ENCODE assay signal across 18 mouse cellular contexts in the genomic region with DNA sequence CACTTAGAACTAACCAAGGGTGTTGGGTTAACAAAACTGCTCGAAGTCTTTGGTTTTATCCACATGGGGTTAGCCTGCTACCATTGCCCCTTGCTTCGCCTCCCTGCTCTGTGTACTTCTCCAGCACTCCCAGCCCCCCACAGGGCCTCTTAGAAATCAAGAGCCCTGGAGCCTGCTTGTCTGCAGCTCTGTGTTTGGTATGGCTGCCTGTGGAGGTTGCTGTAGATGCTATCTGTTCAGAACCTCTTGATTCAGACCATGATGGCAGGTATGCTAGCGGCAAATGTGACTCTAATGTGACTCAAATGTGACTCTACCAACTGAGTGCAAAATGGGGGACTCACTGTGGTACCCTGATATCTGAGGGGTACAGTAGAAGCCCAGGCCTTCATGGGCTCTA. TPM values are rescaled to one million over a fixed set of nuclear protein-coding genes. Genes with fewer than 3 reads are reported as not detected.
DNase-seq lines count a peak whose midpoint lies in the region; ATAC-seq and TF ChIP-seq lines count a peak whose summit lies in the region.
"Had no signal": no experiment of that assay in that cellular context is flagged by ENCODE, and none has a peak within 500 bp of the region (broad histone marks: within the 10 kb centered on the region; RNA-seq: fewer than 3 reads in every experiment).

No protein-coding gene starts in this region.

- H3K36me3 ChIP-seq in heart, embryonic 13.5 days = no peaks in the 10 kb centered on the region
- no peaks in the 10 kb centered on the region for H3K36me3 ChIP-seq in intestine, embryonic 15.5 days
- H3K36me3 ChIP-seq in liver, postnatal 0 days (replicated peaks; ENCODE audit: insufficient read depth, low read length) = no peaks in the 10 kb centered on the region
- H3K36me3 ChIP-seq in hindbrain, embryonic 16.5 days (ENCODE audit: control insufficient read depth, insufficient read depth, low read length) = no peaks in the 10 kb centered on the region
- H3K36me3 ChIP-seq: forebrain, embryonic 15.5 days; limb, embryonic 13.5 days; lung, embryonic 15.5 days; midbrain, embryonic 12.5 days; neural tube, embryonic 13.5 days had no signal

- H3K27ac ChIP-seq in heart, embryonic 13.5 days (replicated peaks) = peak overlapping the region; percentile 87
- H3K27ac ChIP-seq in left cerebral cortex, adult 2 months = peak overlapping the region; percentile 90
- H3K27ac ChIP-seq in intestine, embryonic 15.5 days = peak overlapping the region; percentile 42; the same call in 1 of the 2 replicates
- H3K27ac ChIP-seq in liver, postnatal 0 days (ENCODE audit: low read depth) = 0 out of 2 replicates have a peak overlapping the region, but pooled peaks have one; percentile 70
- no peak overlapping the region for H3K27ac ChIP-seq in hindbrain, embryonic 16.5 days (ENCODE audit: low read depth, low read length)
- H3K27ac ChIP-seq: forebrain, embryonic 15.5 days; limb, embryonic 13.5 days; lung, embryonic 15.5 days; midbrain, embryonic 12.5 days; neural tube, embryonic 13.5 days had no signal

- no peak for TF ChIP-seq CTCF in left cerebral cortex, adult 2 months (IDR thresholded peaks at IDR 0.05)
- no peak for TF ChIP-seq CTCF in liver, postnatal 0 days (IDR thresholded peaks at IDR 0.05; ENCODE audit: low read depth)

- H3K4me1 ChIP-seq in heart, embryonic 13.5 days = peaks cover 73% of the 10 kb centered on the region
- peaks cover 13% of the 10 kb centered on the region for H3K4me1 ChIP-seq in intestine, embryonic 15.5 days (replicated peaks)
- H3K4me1 ChIP-seq in liver, postnatal 0 days (ENCODE audit: insufficient read depth) = peaks cover 44% of the 10 kb centered on the region
- H3K4me1 ChIP-seq in hindbrain, embryonic 16.5 days (ENCODE audit: control insufficient read depth, insufficient read depth, low read depth, low read length) = peaks cover 18% of the 10 kb centered on the region

- no peak overlapping the region for H3K9ac ChIP-seq in heart, embryonic 13.5 days
- no peak overlapping the region for H3K9ac ChIP-seq in intestine, embryonic 15.5 days
- no peak overlapping the region; the same call in 1 of the 2 replicates for H3K9ac ChIP-seq in liver, postnatal 0 days (replicated peaks)
- H3K9ac ChIP-seq in hindbrain, embryonic 16.5 days (ENCODE audit: low read depth, low read length) = no peak overlapping the region
- H3K9ac ChIP-seq: forebrain, embryonic 15.5 days; limb, embryonic 13.5 days; lung, embryonic 15.5 days; midbrain, embryonic 12.5 days; neural tube, embryonic 13.5 days had no signal

- intact Hi-C loops in left cerebral cortex, adult 2 months (cut with DNase I) = no loop called here

- TF ChIP-seq EP300 in liver, postnatal 0 days (IDR thresholded peaks at IDR 0.05; ENCODE audit: low read depth) = no peak

- 33% methylated on average over 3 of the region's 3 CpGs for WGBS in heart, embryonic 13.5 days
- 61% methylated on average over 3 of the region's 3 CpGs for WGBS in intestine, embryonic 15.5 days
- WGBS in liver, postnatal 0 days (ENCODE audit: insufficient replicate concordance) = 66% methylated on average over 3 of the region's 3 CpGs
- 64% methylated on average over 3 of the region's 3 CpGs for WGBS in hindbrain, embryonic 16.5 days

- ATAC-seq in heart, embryonic 13.5 days (ENCODE audit: extremely low read depth, insufficient number of reproducible peaks, low FRiP score, low TSS enrichment) = no peak
- ATAC-seq in intestine, embryonic 15.5 days = no peak
- no peak for ATAC-seq in liver, postnatal 0 days
- ATAC-seq in hindbrain, embryonic 16.5 days = no peak
- ATAC-seq: forebrain, embryonic 15.5 days had no signal

- H3K4me3 ChIP-seq in heart, embryonic 13.5 days = no peak overlapping the region
- H3K4me3 ChIP-seq in left cerebral cortex, adult 2 months = no peak overlapping the region
- H3K4me3 ChIP-seq in intestine, embryonic 15.5 days (replicated peaks) = no peak overlapping the region
- no peak overlapping the region for H3K4me3 ChIP-seq in liver, postnatal 0 days (ENCODE audit: low read depth, low read length)
- no peak overlapping the region for H3K4me3 ChIP-seq in hindbrain, embryonic 16.5 days (ENCODE audit: low read length)
- H3K4me3 ChIP-seq: erythroblast, embryonic 14.5 days; forebrain, embryonic 15.5 days; limb, embryonic 13.5 days; midbrain, embryonic 12.5 days; neural tube, embryonic 13.5 days had no signal

- DNase-seq in heart, adult 18-20 months = no peak
- DNase-seq in left cerebral cortex, adult 2 months (ENCODE audit: extremely low spot score in 1 of 2, low spot score in 2 of 2) = no peak
- no peak for DNase-seq in left cerebral cortex, adult 18-20 months (ENCODE audit: low spot score in 2 of 2)
- DNase-seq in liver, postnatal 0 days = no peak
- DNase-seq in gastrocnemius, postnatal 25 days = no peak
- DNase-seq: adrenal gland, postnatal 36 days; cerebellum, adult 2 months; kidney, postnatal 14 days; right cerebral cortex, postnatal 4 days had no signal

- H3K9me3 ChIP-seq in heart, embryonic 13.5 days = no peaks in the 10 kb centered on the region
- H3K9me3 ChIP-seq in intestine, embryonic 15.5 days = no peaks in the 10 kb centered on the region
- H3K9me3 ChIP-seq in liver, postnatal 0 days (ENCODE audit: low read length) = no peaks in the 10 kb centered on the region
- no peaks in the 10 kb centered on the region for H3K9me3 ChIP-seq in hindbrain, embryonic 16.5 days (ENCODE audit: control insufficient read depth, low read length)
- H3K9me3 ChIP-seq: forebrain, embryonic 15.5 days; limb, embryonic 13.5 days; lung, embryonic 15.5 days; midbrain, embryonic 12.5 days; neural tube, embryonic 13.5 days had no signal

- H3K27me3 ChIP-seq in heart, embryonic 13.5 days (replicated peaks) = no peaks in the 10 kb centered on the region
- no peaks in the 10 kb centered on the region for H3K27me3 ChIP-seq in intestine, embryonic 15.5 days (replicated peaks)
- no peaks in the 10 kb centered on the region for H3K27me3 ChIP-seq in liver, postnatal 0 days (ENCODE audit: insufficient read depth, low read length)
- no peaks in the 10 kb centered on the region for H3K27me3 ChIP-seq in hindbrain, embryonic 16.5 days (replicated peaks; ENCODE audit: control insufficient read depth, insufficient read depth, low read length)
- H3K27me3 ChIP-seq: forebrain, embryonic 15.5 days; limb, embryonic 13.5 days; lung, embryonic 15.5 days; midbrain, embryonic 12.5 days; neural tube, embryonic 13.5 days had no signal

- H3K4me2 ChIP-seq in heart, embryonic 13.5 days = peak overlapping the region; percentile 1; the same call in 1 of the 2 replicates
- H3K4me2 ChIP-seq in intestine, embryonic 15.5 days (replicated peaks) = no peak overlapping the region
- H3K4me2 ChIP-seq in liver, postnatal 0 days (ENCODE audit: low read depth, low read length) = no peak overlapping the region
- no peak overlapping the region for H3K4me2 ChIP-seq in hindbrain, embryonic 16.5 days (ENCODE audit: low read length)
- H3K4me2 ChIP-seq: forebrain, embryonic 15.5 days; midbrain, embryonic 12.5 days; neural tube, embryonic 13.5 days had no signal

RNA-seq across cellular contexts. Expression of gene Numb, which starts 2.6 kb away (rescaled TPM):
- 28.1 and 32.2 TPM in 2 replicates for polyA plus RNA-seq in heart, embryonic 13.5 days (2015; fragmentation: Nextera tagmentation; extraction: Ambion mirVana)
- total RNA-seq in heart, adult 18-20 months (2021) = 10 to 100 TPM; 26.9 to 27.3 TPM
- 10 to 100 TPM; 70.0 to 81.1 TPM for total RNA-seq in left cerebral cortex, adult 2 months (2021)
- total RNA-seq in left cerebral cortex, adult 18-20 months (2021) = 10 to 100 TPM; 69.9 to 76.2 TPM
- polyA plus RNA-seq in intestine, embryonic 15.5 days (2015; fragmentation: Nextera tagmentation; extraction: Ambion mirVana) = 34.4 and 35.9 TPM in 2 replicates
- 13.0 and 14.5 TPM in 2 replicates for polyA plus RNA-seq in liver, postnatal 0 days (2015; fragmentation: Nextera tagmentation; extraction: Ambion mirVana)
- 10 to 100 TPM; 14.3 to 14.9 TPM for total RNA-seq in gastrocnemius, postnatal 25 days (2021)
- polyA plus RNA-seq in hindbrain, embryonic 16.5 days (2015; fragmentation: Nextera tagmentation; extraction: Ambion mirVana) = 15.7 and 17.2 TPM in 2 replicates

RNA-seq across cellular contexts. Expression of gene Riox1, which starts 26.1 kb away (rescaled TPM):
- 8.3 and 8.7 TPM in 2 replicates for polyA plus RNA-seq in heart, embryonic 13.5 days (2015; fragmentation: Nextera tagmentation; extraction: Ambion mirVana)
- total RNA-seq in heart, adult 18-20 months (2021) = 1 to 10 TPM; 4.4 TPM
- total RNA-seq in left cerebral cortex, adult 2 months (2021) = 10 to 100 TPM; 18.5 to 18.8 TPM
- total RNA-seq in left cerebral cortex, adult 18-20 months (2021) = 10 to 100 TPM; 18.0 to 20.1 TPM
- 17.5 and 18.3 TPM in 2 replicates for polyA plus RNA-seq in intestine, embryonic 15.5 days (2015; fragmentation: Nextera tagmentation; extraction: Ambion mirVana)
- 6.2 and 8.1 TPM in 2 replicates for polyA plus RNA-seq in liver, postnatal 0 days (2015; fragmentation: Nextera tagmentation; extraction: Ambion mirVana)
- 1 to 10 TPM; 2.3 to 2.9 TPM for total RNA-seq in gastrocnemius, postnatal 25 days (2021)
- polyA plus RNA-seq in hindbrain, embryonic 16.5 days (2015; fragmentation: Nextera tagmentation; extraction: Ambion mirVana) = 7.2 and 9.1 TPM in 2 replicates
